Mouse (Mus musculus): ENCODE measurements at regions not wholly inside any gene's neighbourhood (a gene's known extent, or its start where the extent isn't known, plus 50 kb on each side); places are given as distances from the start of the nearest gene placed in this dataset.

- H3K27me3 ChIP-seq (ENCODE audit: control insufficient read depth, insufficient read depth, low read length), result no peaks in the 10 kb centered on the region
- 51% methylated on average over 3 of the region's 3 CpGs for WGBS
- no peaks in the 10 kb centered on the region; the same call in 1 of the 2 replicates for H3K4me1 ChIP-seq (ENCODE audit: control insufficient read depth, insufficient read depth, low read length)
- no peaks in the 10 kb centered on the region for H3K79me2 ChIP-seq (replicated peaks; ENCODE audit: control insufficient read depth, insufficient read depth, low read length)
- intact Hi-C loops (cut with DNase I), result no loop called here
- H3K36me3 ChIP-seq (ENCODE audit: control insufficient read depth, insufficient read depth, low read length), result no peaks in the 10 kb centered on the region
- no peak overlapping the region for H3K4me3 ChIP-seq
- DNase-seq, result no peak
- H3K9ac ChIP-seq (ENCODE audit: low read depth, low read length), result no peak overlapping the region
- no peak for TF ChIP-seq CTCF (IDR thresholded peaks at IDR 0.05)
- TF ChIP-seq EP300 (IDR thresholded peaks at IDR 0.05; ENCODE audit: insufficient read depth, low read depth, low read length), result no peak
- no peak for TF ChIP-seq POLR2A (IDR thresholded peaks at IDR 0.05; ENCODE audit: insufficient read depth, low read depth, low read length)
- no peak overlapping the region for H3K27ac ChIP-seq
These were observed 346.6 kb upstream of the Mgmt start for GRCm38 (mm10) chr7:136547837-136548236.

GRCm38 (mm10) chr7:136556436-136556835 lies 338.0 kb upstream of the Mgmt start:
- no peak for DNase-seq
- H3K79me2 ChIP-seq (replicated peaks; ENCODE audit: control insufficient read depth, insufficient read depth, low read length), result no peaks in the 10 kb centered on the region
- H3K27me3 ChIP-seq (ENCODE audit: control insufficient read depth, insufficient read depth, low read length), result no peaks in the 10 kb centered on the region
- H3K9ac ChIP-seq (ENCODE audit: low read depth, low read length), result no peak overlapping the region
- H3K4me3 ChIP-seq, result no peak overlapping the region
- no peak for TF ChIP-seq POLR2A (IDR thresholded peaks at IDR 0.05; ENCODE audit: insufficient read depth, low read depth, low read length)
- no peak for TF ChIP-seq EP300 (IDR thresholded peaks at IDR 0.05; ENCODE audit: insufficient read depth, low read depth, low read length)
- TF ChIP-seq CTCF (IDR thresholded peaks at IDR 0.05), result no peak
- H3K27ac ChIP-seq, result no peak overlapping the region
- H3K36me3 ChIP-seq (ENCODE audit: control insufficient read depth, insufficient read depth, low read length), result no peaks in the 10 kb centered on the region
- WGBS, result 20% methylated on average over 4 of the region's 4 CpGs
- intact Hi-C loops (cut with DNase I), result no loop called here
- H3K4me1 ChIP-seq (ENCODE audit: control insufficient read depth, insufficient read depth, low read length), result no peaks in the 10 kb centered on the region

GRCm38 (mm10) chr7:136559536-136559935 lies 334.9 kb upstream of the Mgmt start:
- Histone ChIP-seq H3K4me1 (ENCODE audit: control insufficient read depth, insufficient read depth, low read length) (no peaks in the 10 kb centered on the region), H3K9ac (ENCODE audit: low read depth, low read length) (no peak overlapping the region), H3K4me3 (no peak overlapping the region), H3K27me3 (ENCODE audit: control insufficient read depth, insufficient read depth, low read length) (no peaks in the 10 kb centered on the region), H3K27ac (no peak overlapping the region), H3K36me3 (ENCODE audit: control insufficient read depth, insufficient read depth, low read length) (no peaks in the 10 kb centered on the region), H3K79me2 (replicated peaks; ENCODE audit: control insufficient read depth, insufficient read depth, low read length) (no peaks in the 10 kb centered on the region)
- 80% methylated on average over 6 of the region's 6 CpGs for WGBS
- DNase-seq, result no peak
- TF ChIP-seq EP300 (IDR thresholded peaks at IDR 0.05; ENCODE audit: insufficient read depth, low read depth, low read length), result no peak
- no peak for TF ChIP-seq CTCF (IDR thresholded peaks at IDR 0.05)
- TF ChIP-seq POLR2A (IDR thresholded peaks at IDR 0.05; ENCODE audit: insufficient read depth, low read depth, low read length), result no peak
- intact Hi-C loops (cut with DNase I), result no loop called here

GRCm38 (mm10) chr7:136570911-136571310 lies 323.5 kb upstream of the Mgmt start:
- intact Hi-C loops (cut with DNase I), result no loop called here
- no peaks in the 10 kb centered on the region for H3K79me2 ChIP-seq (replicated peaks; ENCODE audit: control insufficient read depth, insufficient read depth, low read length)
- H3K36me3 ChIP-seq (ENCODE audit: control insufficient read depth, insufficient read depth, low read length), result no peaks in the 10 kb centered on the region
- 65% methylated on average over 7 of the region's 7 CpGs for WGBS
- H3K9ac ChIP-seq (ENCODE audit: low read depth, low read length), result no peak overlapping the region
- H3K27me3 ChIP-seq (ENCODE audit: control insufficient read depth, insufficient read depth, low read length), result no peaks in the 10 kb centered on the region
- TF ChIP-seq EP300 (IDR thresholded peaks at IDR 0.05; ENCODE audit: insufficient read depth, low read depth, low read length) (no peak), POLR2A (IDR thresholded peaks at IDR 0.05; ENCODE audit: insufficient read depth, low read depth, low read length) (no peak), CTCF (IDR thresholded peaks at IDR 0.05) (no peak)
- H3K4me3 ChIP-seq, result no peak overlapping the region
- peak; percentile 25 to 38 for DNase-seq
- H3K27ac ChIP-seq, result no peak overlapping the region
- H3K4me1 ChIP-seq (ENCODE audit: control insufficient read depth, insufficient read depth, low read length), result no peaks in the 10 kb centered on the region; the same call in 1 of the 2 replicates

- H3K4me1 ChIP-seq (ENCODE audit: control insufficient read depth, insufficient read depth, low read length), result no peaks in the 10 kb centered on the region
- WGBS, result 85% methylated on average over 12 of the region's 12 CpGs
- H3K27me3 ChIP-seq (ENCODE audit: control insufficient read depth, insufficient read depth, low read length), result no peaks in the 10 kb centered on the region; the same call in 1 of the 2 replicates
- DNase-seq, result no peak
- intact Hi-C loops (cut with DNase I), result no loop called here
- H3K9ac ChIP-seq (ENCODE audit: low read depth, low read length), result no peak overlapping the region
- no peak for TF ChIP-seq POLR2A (IDR thresholded peaks at IDR 0.05; ENCODE audit: insufficient read depth, low read depth, low read length)
- TF ChIP-seq EP300 (IDR thresholded peaks at IDR 0.05; ENCODE audit: insufficient read depth, low read depth, low read length), result no peak
- no peak for TF ChIP-seq CTCF (IDR thresholded peaks at IDR 0.05)
- H3K79me2 ChIP-seq (replicated peaks; ENCODE audit: control insufficient read depth, insufficient read depth, low read length), result no peaks in the 10 kb centered on the region
- H3K4me3 ChIP-seq, result no peak overlapping the region
- no peaks in the 10 kb centered on the region for H3K36me3 ChIP-seq (ENCODE audit: control insufficient read depth, insufficient read depth, low read length)
- H3K27ac ChIP-seq, result no peak overlapping the region
These were observed 312.5 kb upstream of the Mgmt start for GRCm38 (mm10) chr7:136581896-136582295.

GRCm38 (mm10) chr7:136584361-136584760 lies 310.1 kb upstream of the Mgmt start:
- Histone ChIP-seq H3K27me3 (ENCODE audit: control insufficient read depth, insufficient read depth, low read length) (no peaks in the 10 kb centered on the region; the same call in 1 of the 2 replicates), H3K9ac (ENCODE audit: low read depth, low read length) (no peak overlapping the region), H3K4me3 (no peak overlapping the region), H3K4me1 (ENCODE audit: control insufficient read depth, insufficient read depth, low read length) (no peaks in the 10 kb centered on the region), H3K27ac (no peak overlapping the region), H3K36me3 (ENCODE audit: control insufficient read depth, insufficient read depth, low read length) (no peaks in the 10 kb centered on the region), H3K79me2 (replicated peaks; ENCODE audit: control insufficient read depth, insufficient read depth, low read length) (no peaks in the 10 kb centered on the region)
- intact Hi-C loops (cut with DNase I), result no loop called here
- no peak for DNase-seq
- 51% methylated on average over 17 of the region's 17 CpGs for WGBS
- TF ChIP-seq POLR2A (IDR thresholded peaks at IDR 0.05; ENCODE audit: insufficient read depth, low read depth, low read length), result no peak
- no peak for TF ChIP-seq EP300 (IDR thresholded peaks at IDR 0.05; ENCODE audit: insufficient read depth, low read depth, low read length)
- no peak for TF ChIP-seq CTCF (IDR thresholded peaks at IDR 0.05)
